Mouse (Mus musculus): ENCODE data around the gene Asic4. TPM values are rescaled to one million over a fixed set of nuclear protein-coding genes. Genes with fewer than 3 reads are reported as not detected.

Gene Asic4
- polyA plus RNA-seq, 1 experiment from 2014 or later, result 21.6 TPM

GRCm38 (mm10) chr1:75441471-75441996 is 8.7 kb upstream of the Asic4 start:
- peaks cover 2% of the 10 kb centered on the region; the same call in 1 of the 2 replicates for H3K36me3 ChIP-seq (ENCODE audit: control insufficient read depth, insufficient read depth, low read length)
- H3K27ac ChIP-seq (ENCODE audit: low read depth, low read length), result no peak overlapping the region
- no peak overlapping the region for H3K4me3 ChIP-seq (ENCODE audit: low read length)
- no peak overlapping the region for H3K4me2 ChIP-seq (ENCODE audit: low read length)
- H3K27me3 ChIP-seq (replicated peaks; ENCODE audit: control insufficient read depth, insufficient read depth, low read length), result peaks cover 4% of the 10 kb centered on the region; the same call in 1 of the 2 replicates
- H3K9me3 ChIP-seq (ENCODE audit: control insufficient read depth, low read length), result no peaks in the 10 kb centered on the region
- no peak overlapping the region for H3K9ac ChIP-seq (ENCODE audit: low read depth, low read length)
- ATAC-seq, result no peak
- 77% methylated on average over 15 of the region's 15 CpGs for WGBS
- H3K4me1 ChIP-seq (ENCODE audit: control insufficient read depth, insufficient read depth, low read depth, low read length), result peaks cover 48% of the 10 kb centered on the region

DNA sequence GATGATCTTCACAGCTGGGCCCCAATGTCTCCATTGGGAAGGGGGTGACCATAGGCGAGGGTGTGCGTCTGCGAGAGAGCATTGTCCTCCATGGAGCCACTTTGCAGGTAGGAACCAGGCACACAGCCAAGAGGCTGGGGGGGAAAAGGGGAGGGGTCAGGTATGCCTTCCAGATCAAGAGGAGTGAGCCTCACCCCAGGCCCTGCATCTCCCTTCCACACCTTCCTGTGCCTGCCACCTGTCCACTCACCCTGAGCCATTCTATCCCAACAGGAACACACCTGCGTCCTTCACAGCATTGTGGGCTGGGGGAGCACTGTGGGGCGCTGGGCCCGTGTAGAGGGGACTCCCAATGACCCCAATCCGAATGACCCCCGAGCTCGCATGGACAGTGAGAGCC is 8.1 kb upstream of the Asic4 start:
- H3K27me3 ChIP-seq (replicated peaks; ENCODE audit: control insufficient read depth, insufficient read depth, low read length), result peaks cover 4% of the 10 kb centered on the region; the same call in 1 of the 2 replicates
- no peaks in the 10 kb centered on the region for H3K9me3 ChIP-seq (ENCODE audit: control insufficient read depth, low read length)
- H3K4me3 ChIP-seq (ENCODE audit: low read length), result no peak overlapping the region
- no peak for ATAC-seq
- peaks cover 2% of the 10 kb centered on the region; the same call in 1 of the 2 replicates for H3K36me3 ChIP-seq (ENCODE audit: control insufficient read depth, insufficient read depth, low read length)
- H3K4me2 ChIP-seq (ENCODE audit: low read length), result no peak overlapping the region
- H3K9ac ChIP-seq (ENCODE audit: low read depth, low read length), result no peak overlapping the region
- WGBS, result 80% methylated on average over 9 of the region's 9 CpGs
- H3K27ac ChIP-seq (ENCODE audit: low read depth, low read length), result no peak overlapping the region
- H3K4me1 ChIP-seq (ENCODE audit: control insufficient read depth, insufficient read depth, low read depth, low read length), result peaks cover 49% of the 10 kb centered on the region

DNA sequence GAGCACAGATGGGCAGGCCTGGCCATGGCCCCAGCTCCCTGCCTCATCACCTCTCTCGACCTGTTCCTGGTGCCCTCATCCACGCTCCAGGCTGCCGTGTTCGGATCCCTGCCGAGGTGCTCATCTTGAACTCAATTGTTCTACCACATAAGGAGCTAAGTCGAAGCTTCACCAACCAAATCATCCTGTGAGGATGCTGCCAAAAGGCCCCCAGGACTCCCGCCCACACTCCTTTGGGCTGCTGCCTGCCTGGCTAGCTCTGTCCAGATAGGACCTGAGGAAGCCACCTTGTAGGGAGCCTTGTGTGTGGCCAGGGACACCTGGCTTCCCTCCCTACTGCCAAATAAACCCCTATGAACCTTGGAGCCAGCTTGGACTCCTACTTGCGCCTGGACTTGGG is 7.4 kb upstream of the Asic4 start:
- 17% methylated on average over 8 of the region's 8 CpGs for WGBS
- Histone ChIP-seq H3K4me2 (ENCODE audit: low read length) (no peak overlapping the region), H3K27ac (ENCODE audit: low read depth, low read length) (peak overlapping the region; percentile 41; the same call in 1 of the 2 replicates), H3K36me3 (ENCODE audit: control insufficient read depth, insufficient read depth, low read length) (peaks cover 2% of the 10 kb centered on the region; the same call in 1 of the 2 replicates), H3K4me1 (ENCODE audit: control insufficient read depth, insufficient read depth, low read depth, low read length) (peaks cover 56% of the 10 kb centered on the region), H3K9ac (ENCODE audit: low read depth, low read length) (no peak overlapping the region), H3K27me3 (replicated peaks; ENCODE audit: control insufficient read depth, insufficient read depth, low read length) (peaks cover 4% of the 10 kb centered on the region), H3K4me3 (ENCODE audit: low read length) (no peak overlapping the region), H3K9me3 (ENCODE audit: control insufficient read depth, low read length) (no peaks in the 10 kb centered on the region)
- no peak for ATAC-seq

- peak overlapping the region; percentile 41 for H3K27ac ChIP-seq (ENCODE audit: low read depth, low read length)
- peak overlapping the region; percentile 30 for H3K9ac ChIP-seq (ENCODE audit: low read depth, low read length)
- WGBS, result 12% methylated on average over 13 of the region's 13 CpGs
- H3K9me3 ChIP-seq (ENCODE audit: control insufficient read depth, low read length), result no peaks in the 10 kb centered on the region
- no peak overlapping the region for H3K4me3 ChIP-seq (ENCODE audit: low read length)
- peaks cover 2% of the 10 kb centered on the region; the same call in 1 of the 2 replicates for H3K36me3 ChIP-seq (ENCODE audit: control insufficient read depth, insufficient read depth, low read length)
- peaks cover 4% of the 10 kb centered on the region for H3K27me3 ChIP-seq (replicated peaks; ENCODE audit: control insufficient read depth, insufficient read depth, low read length)
- no peak overlapping the region for H3K4me2 ChIP-seq (ENCODE audit: low read length)
- peak; percentile 15; the same call in 1 of the 2 replicates for ATAC-seq
- H3K4me1 ChIP-seq (ENCODE audit: control insufficient read depth, insufficient read depth, low read depth, low read length), result peaks cover 62% of the 10 kb centered on the region
These were observed 6.8 kb upstream of the Asic4 start for GRCm38 (mm10) chr1:75443247-75444024.

- Histone ChIP-seq H3K27me3 (replicated peaks; ENCODE audit: control insufficient read depth, insufficient read depth, low read length) (peaks cover 4% of the 10 kb centered on the region), H3K4me1 (ENCODE audit: control insufficient read depth, insufficient read depth, low read depth, low read length) (peaks cover 70% of the 10 kb centered on the region), H3K4me3 (ENCODE audit: low read length) (no peak overlapping the region), H3K9ac (ENCODE audit: low read depth, low read length) (no peak overlapping the region; the same call in 1 of the 2 replicates), H3K4me2 (ENCODE audit: low read length) (no peak overlapping the region), H3K9me3 (ENCODE audit: control insufficient read depth, low read length) (no peaks in the 10 kb centered on the region), H3K36me3 (ENCODE audit: control insufficient read depth, insufficient read depth, low read length) (peaks cover 2% of the 10 kb centered on the region; the same call in 1 of the 2 replicates), H3K27ac (ENCODE audit: low read depth, low read length) (no peak overlapping the region)
- ATAC-seq, result no peak
- WGBS, result 24% methylated on average over 3 of the region's 3 CpGs
These were observed 6.0 kb upstream of the Asic4 start for GRCm38 (mm10) chr1:75444208-75444607.

DNA sequence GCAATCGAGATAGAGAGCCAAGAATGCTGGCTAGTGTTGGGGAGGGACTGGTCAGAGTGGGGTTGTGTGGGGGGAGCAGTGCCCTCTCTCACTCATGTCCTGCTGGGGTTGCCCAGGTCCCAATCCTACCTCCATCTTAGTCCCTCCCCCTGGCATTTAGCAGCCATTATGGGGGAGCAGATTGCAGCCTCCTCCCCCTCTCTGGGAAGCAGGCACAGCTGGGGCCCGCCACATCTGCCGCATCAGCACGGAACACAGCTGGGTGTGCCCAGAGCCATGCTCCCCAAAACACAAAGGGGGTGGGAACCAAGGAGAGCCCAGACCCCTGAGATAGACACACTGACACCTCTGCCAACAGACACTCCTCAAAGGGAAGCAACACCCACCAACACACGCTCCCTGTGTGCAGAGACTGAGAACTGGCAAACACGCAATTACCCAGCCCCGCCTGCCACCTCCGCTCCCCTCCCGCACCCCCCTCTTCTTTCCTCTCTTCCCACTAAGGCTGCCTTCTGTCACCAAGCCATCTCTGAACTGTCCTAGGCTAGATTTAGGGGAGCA is 5.0 kb upstream of the Asic4 start:
- H3K4me3 ChIP-seq (ENCODE audit: low read length), result no peak overlapping the region

DNA sequence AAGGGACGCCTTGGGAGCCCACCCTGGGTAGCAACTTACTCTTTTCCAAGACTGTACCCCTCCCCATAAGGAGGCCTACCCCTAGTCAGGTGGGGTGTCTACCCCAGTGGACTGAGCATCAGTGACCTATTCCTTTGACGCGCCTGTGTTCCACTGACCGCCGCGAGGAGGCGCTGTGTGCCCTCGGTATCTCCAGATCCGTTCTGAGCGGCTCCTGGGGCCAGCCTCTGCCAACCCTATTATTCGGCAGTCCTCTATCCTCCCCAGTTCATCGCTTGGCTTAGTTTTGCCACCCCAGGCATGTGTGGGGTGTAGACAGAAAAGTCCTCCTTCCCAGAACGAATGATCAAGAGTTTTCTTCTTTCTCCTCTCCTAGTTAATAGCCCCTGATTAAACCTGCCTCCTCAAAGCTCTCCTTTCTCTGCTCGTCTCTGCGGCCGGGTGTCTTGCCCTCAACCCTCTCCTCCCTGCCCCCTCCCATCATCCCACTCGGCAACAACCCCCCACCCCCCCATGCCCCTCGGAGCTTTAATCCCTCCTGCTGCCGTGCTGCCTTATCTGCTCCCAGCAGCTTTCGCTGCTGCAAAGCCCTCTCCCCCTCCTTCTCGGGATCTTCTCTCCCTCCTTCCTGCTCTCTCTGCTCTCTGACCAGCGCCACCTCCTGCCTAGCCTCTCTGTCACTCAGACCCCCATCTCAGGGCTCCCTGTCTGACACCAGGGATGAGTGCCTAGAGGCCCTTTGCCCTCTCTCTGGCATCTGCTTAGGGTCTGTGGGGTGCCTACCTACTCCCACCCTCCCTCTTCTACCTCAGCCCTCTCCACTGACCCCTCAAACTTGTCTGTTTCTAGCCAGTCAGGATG is 4.3 kb upstream of the Asic4 start:
- peak overlapping the region; percentile 33 for H3K4me2 ChIP-seq (ENCODE audit: low read length)
- no peak overlapping the region for H3K4me3 ChIP-seq (ENCODE audit: low read length)
- peak overlapping the region; percentile 61; the same call in 1 of the 2 replicates for H3K27ac ChIP-seq (ENCODE audit: low read depth, low read length)
- no peaks in the 10 kb centered on the region for H3K9me3 ChIP-seq (ENCODE audit: control insufficient read depth, low read length)
- ATAC-seq, result peak; percentile 10
- peaks cover 87% of the 10 kb centered on the region for H3K4me1 ChIP-seq (ENCODE audit: control insufficient read depth, insufficient read depth, low read depth, low read length)
- WGBS, result under 1% methylated on average over 22 of the region's 22 CpGs
- peaks cover 4% of the 10 kb centered on the region for H3K27me3 ChIP-seq (replicated peaks; ENCODE audit: control insufficient read depth, insufficient read depth, low read length)
- H3K36me3 ChIP-seq (ENCODE audit: control insufficient read depth, insufficient read depth, low read length), result peaks cover 2% of the 10 kb centered on the region; the same call in 1 of the 2 replicates
- peak overlapping the region; percentile 43 for H3K9ac ChIP-seq (ENCODE audit: low read depth, low read length)

More for the DNA sequence above, 5.0 kb upstream of the Asic4 start:
- H3K36me3 ChIP-seq (ENCODE audit: control insufficient read depth, insufficient read depth, low read length), result peaks cover 2% of the 10 kb centered on the region; the same call in 1 of the 2 replicates
- WGBS, result 8% methylated on average over 9 of the region's 9 CpGs
- peak overlapping the region; percentile 61; the same call in 1 of the 2 replicates for H3K27ac ChIP-seq (ENCODE audit: low read depth, low read length)
- peak overlapping the region; percentile 33 for H3K4me2 ChIP-seq (ENCODE audit: low read length)
- peaks cover 80% of the 10 kb centered on the region for H3K4me1 ChIP-seq (ENCODE audit: control insufficient read depth, insufficient read depth, low read depth, low read length)
- H3K9me3 ChIP-seq (ENCODE audit: control insufficient read depth, low read length), result no peaks in the 10 kb centered on the region
- H3K27me3 ChIP-seq (replicated peaks; ENCODE audit: control insufficient read depth, insufficient read depth, low read length), result peaks cover 4% of the 10 kb centered on the region
- no peak for ATAC-seq
- H3K9ac ChIP-seq (ENCODE audit: low read depth, low read length), result no peak overlapping the region

GRCm38 (mm10) chr1:75446656-75447055 is 3.6 kb upstream of the Asic4 start:
- Histone ChIP-seq H3K9ac (ENCODE audit: low read depth, low read length) (peak overlapping the region; percentile 43; the same call in 1 of the 2 replicates), H3K36me3 (ENCODE audit: control insufficient read depth, insufficient read depth, low read length) (peaks cover 2% of the 10 kb centered on the region; the same call in 1 of the 2 replicates), H3K4me3 (ENCODE audit: low read length) (no peak overlapping the region), H3K27me3 (replicated peaks; ENCODE audit: control insufficient read depth, insufficient read depth, low read length) (peaks cover 4% of the 10 kb centered on the region), H3K4me2 (ENCODE audit: low read length) (peak overlapping the region; percentile 18), H3K4me1 (ENCODE audit: control insufficient read depth, insufficient read depth, low read depth, low read length) (peaks cover 87% of the 10 kb centered on the region), H3K9me3 (ENCODE audit: control insufficient read depth, low read length) (no peaks in the 10 kb centered on the region), H3K27ac (ENCODE audit: low read depth, low read length) (no peak overlapping the region)
- 7% methylated on average over 19 of the region's 20 CpGs for WGBS
- ATAC-seq, result no peak

Data from hindbrain, embryonic 16.5 days (tissue).